Mouse (Mus musculus) embryonic fibroblast, embryonic 13.5 days (primary cell): ENCODE measurements around the gene Fam184b.

Source experiments
- CTCF ChIP-seq: IDR thresholded peaks from 2 replicates; pipeline ENCODE4 v1.5.1; 2011; ENCODE audit warnings: mild to moderate bottlenecking, control low read depth, low read length, moderate library complexity, borderline replicate concordance; ENCODE audit not compliant: insufficient read depth
- POLR2A ChIP-seq: IDR thresholded peaks from 2 replicates; pipeline ENCODE4 v1.6.1; 2011; ENCODE audit warnings: low read depth, mild to moderate bottlenecking, control low read depth, low read length, moderate library complexity

DNA sequence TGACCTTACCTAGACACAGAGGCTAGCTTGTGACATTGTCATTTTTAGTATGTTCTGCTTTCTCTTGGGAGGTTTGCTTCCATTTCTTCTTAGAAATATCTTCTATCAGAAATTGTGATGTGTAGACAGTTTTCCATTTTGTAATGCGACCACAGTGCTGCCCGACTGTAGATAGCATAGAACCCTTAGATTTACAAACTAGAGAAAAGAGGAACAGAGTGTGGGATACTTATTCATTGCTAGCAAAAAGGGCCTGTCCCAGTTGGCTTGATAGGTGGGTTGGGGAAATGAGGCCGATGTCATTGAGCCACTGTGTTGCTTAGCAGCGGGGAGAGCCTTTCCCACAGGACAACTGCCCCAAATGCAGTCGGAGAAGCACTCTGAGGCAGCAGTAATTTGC is 141.8 kb downstream of the Fam184b start:
- TF ChIP-seq POLR2A: no peak
- TF ChIP-seq CTCF: no peak
